In genomic region chr6:51850030-51850817, GRCm38 (mm10) we compare ENCODE assay signal across 15 mouse cellular contexts.
DNase-seq lines count a peak whose midpoint lies in the region; ATAC-seq lines count a peak whose summit lies in the region.
"Had no signal": no experiment of that assay in that cellular context is flagged by ENCODE, and none has a peak within 500 bp of the region (broad histone marks: within the 10 kb centered on the region; RNA-seq: fewer than 3 reads in every experiment).

No protein-coding gene starts in this region.

- ATAC-seq in forebrain, embryonic 14.5 days, result no peak; the same call in 1 of the 2 replicates
- no peak for ATAC-seq in hindbrain, embryonic 15.5 days (ENCODE audit: low FRiP score, low read depth)
- 0 out of 2 replicates have a peak, but pooled peaks have one; percentile 24 for ATAC-seq in midbrain, embryonic 16.5 days
- ATAC-seq in granulocyte monocyte progenitor cell, adult 5-6 weeks (replicated peaks; ENCODE audit: poor library complexity, severe bottlenecking), result no peak
- ATAC-seq: liver, embryonic 12.5 days had no signal

- peak; percentile 37 to 40 for DNase-seq in cerebellum, postnatal 25 days
- DNase-seq in cerebellum, postnatal 4 days (ENCODE audit: low spot score in 2 of 2), result no peak
- peak; percentile 53 for DNase-seq in forebrain, embryonic 14.5 days (ENCODE audit: low spot score)
- DNase-seq in retina, postnatal 1 day, result no peak
- no peak for DNase-seq in kidney, adult 9 months
- DNase-seq: adrenal gland, adult 8-10 months; B cell, adult 2 months; heart, adult 2 months; kidney, adult 2 months; lung, postnatal 14 days; thymus, adult 18-20 months had no signal

- no peaks in the 10 kb centered on the region for H3K36me3 ChIP-seq in forebrain, embryonic 14.5 days (ENCODE audit: control insufficient read depth, insufficient read depth, low read length)
- no peaks in the 10 kb centered on the region for H3K36me3 ChIP-seq in hindbrain, embryonic 15.5 days
- no peaks in the 10 kb centered on the region for H3K36me3 ChIP-seq in midbrain, embryonic 16.5 days (ENCODE audit: control insufficient read depth, insufficient read depth, low read length)
- H3K36me3 ChIP-seq: liver, embryonic 12.5 days had no signal

- H3K9me3 ChIP-seq in forebrain, embryonic 14.5 days (replicated peaks; ENCODE audit: control insufficient read depth, low read length), result no peaks in the 10 kb centered on the region
- no peaks in the 10 kb centered on the region for H3K9me3 ChIP-seq in hindbrain, embryonic 15.5 days
- H3K9me3 ChIP-seq in midbrain, embryonic 16.5 days (replicated peaks; ENCODE audit: control insufficient read depth, low read length, poor library complexity, severe bottlenecking), result no peaks in the 10 kb centered on the region
- H3K9me3 ChIP-seq: liver, embryonic 12.5 days had no signal

- H3K27ac ChIP-seq in forebrain, embryonic 14.5 days (ENCODE audit: low read depth, low read length), result peak overlapping the region; percentile 96
- peak overlapping the region; percentile 96 for H3K27ac ChIP-seq in hindbrain, embryonic 15.5 days (replicated peaks)
- H3K27ac ChIP-seq in midbrain, embryonic 16.5 days (ENCODE audit: low read length), result peak overlapping the region; percentile 92
- H3K27ac ChIP-seq: liver, embryonic 12.5 days had no signal

- 0 out of 2 replicates have a peak overlapping the region, but pooled peaks have one; percentile 50 for H3K4me2 ChIP-seq in forebrain, embryonic 14.5 days (ENCODE audit: low read length)
- peak overlapping the region; percentile 36 for H3K4me2 ChIP-seq in hindbrain, embryonic 15.5 days
- no peak overlapping the region for H3K4me2 ChIP-seq in midbrain, embryonic 16.5 days (ENCODE audit: low read length)
- H3K4me2 ChIP-seq: liver, embryonic 12.5 days had no signal

- H3K4me1 ChIP-seq in forebrain, embryonic 14.5 days (ENCODE audit: control insufficient read depth, insufficient read depth, low read length), result peaks cover 40% of the 10 kb centered on the region
- peaks cover 68% of the 10 kb centered on the region for H3K4me1 ChIP-seq in hindbrain, embryonic 15.5 days (replicated peaks)
- peaks cover 62% of the 10 kb centered on the region for H3K4me1 ChIP-seq in midbrain, embryonic 16.5 days (ENCODE audit: control insufficient read depth, insufficient read depth, low read length)
- H3K4me1 ChIP-seq: liver, embryonic 12.5 days had no signal

- H3K9ac ChIP-seq in forebrain, embryonic 14.5 days (ENCODE audit: low read length), result 0 out of 2 replicates have a peak overlapping the region, but pooled peaks have one; percentile 9
- H3K9ac ChIP-seq in hindbrain, embryonic 15.5 days, result 0 out of 2 replicates have a peak overlapping the region, but pooled peaks have one; percentile 31
- 0 out of 2 replicates have a peak overlapping the region, but pooled peaks have one; percentile 41 for H3K9ac ChIP-seq in midbrain, embryonic 16.5 days (ENCODE audit: low read depth, low read length)
- H3K9ac ChIP-seq: liver, embryonic 12.5 days had no signal

- WGBS in forebrain, embryonic 14.5 days, result 31% methylated on average over 13 of the region's 13 CpGs
- WGBS in hindbrain, embryonic 15.5 days, result 29% methylated on average over 13 of the region's 13 CpGs
- 26% methylated on average over 13 of the region's 13 CpGs for WGBS in midbrain, embryonic 16.5 days

- H3K27me3 ChIP-seq in forebrain, embryonic 14.5 days (replicated peaks; ENCODE audit: control insufficient read depth, insufficient read depth, low read length), result 0 out of 2 replicates have a peak, but pooled peaks cover 3% of the 10 kb centered on the region
- no peaks in the 10 kb centered on the region for H3K27me3 ChIP-seq in hindbrain, embryonic 15.5 days
- H3K27me3 ChIP-seq in midbrain, embryonic 16.5 days (ENCODE audit: control insufficient read depth, insufficient read depth, low read depth, low read length), result no peaks in the 10 kb centered on the region

- H3K4me3 ChIP-seq in forebrain, embryonic 14.5 days (ENCODE audit: low read depth, low read length), result no peak overlapping the region
- no peak overlapping the region for H3K4me3 ChIP-seq in hindbrain, embryonic 15.5 days
- H3K4me3 ChIP-seq in midbrain, embryonic 16.5 days (ENCODE audit: low read depth, low read length), result no peak overlapping the region
- H3K4me3 ChIP-seq: heart, adult 2 months; liver, embryonic 12.5 days had no signal

Comparison
In these comparisons a context has a peak if more than half of its experiments do, and no peak if none do; other contexts are left out.
1. DNase-seq: peak in cerebellum, postnatal 25 days (2 of 2) and forebrain, embryonic 14.5 days (single experiment); none in cerebellum, postnatal 4 days (0 of 2), retina, postnatal 1 day (single experiment) and kidney, adult 9 months (single experiment).
2. Peak in every context shown above with its lines, with median percentiles within 50 percentile points of each other: H3K27ac ChIP-seq and H3K9ac ChIP-seq.